Mouse (Mus musculus): ENCODE measurements around the gene Trim71. TPM values are rescaled to one million over a fixed set of nuclear protein-coding genes. Genes with fewer than 3 reads are reported as not detected.
"Not testable (repeated sequence)": the region's sequence is repeated elsewhere in the genome, so short reads cannot be mapped to it uniquely, and the experiment has no call there.

Trim71 gene
- polyA plus RNA-seq, 1 experiment from 2014 or later: 0.14 TPM

GRCm38 (mm10) chr9:114534747-114535517 is 29.2 kb downstream of the Trim71 start:
- Histone ChIP-seq H3K36me3 (no peaks in the 10 kb centered on the region), H3K27me3 (no peaks in the 10 kb centered on the region), H3K4me2 (replicated peaks) (no peak overlapping the region), H3K4me1 (no peaks in the 10 kb centered on the region), H3K9me3 (no peaks in the 10 kb centered on the region), H3K9ac (replicated peaks) (no peak overlapping the region), H3K4me3 (no peak overlapping the region), H3K27ac (replicated peaks) (no peak overlapping the region)
- no peak for ATAC-seq (replicated peaks)
- 82% methylated on average over 9 of the region's 9 CpGs for WGBS

- 77% methylated on average over 4 of the region's 4 CpGs for WGBS
- Histone ChIP-seq H3K9me3 (no peaks in the 10 kb centered on the region), H3K4me2 (replicated peaks) (no peak overlapping the region), H3K27ac (replicated peaks) (no peak overlapping the region), H3K36me3 (no peaks in the 10 kb centered on the region), H3K4me3 (no peak overlapping the region), H3K27me3 (no peaks in the 10 kb centered on the region), H3K9ac (replicated peaks) (no peak overlapping the region), H3K4me1 (no peaks in the 10 kb centered on the region)
- no peak for ATAC-seq (replicated peaks)
Observed at GRCm38 (mm10) chr9:114533848-114534247, 30.3 kb downstream of the Trim71 start.

- Histone ChIP-seq H3K4me1 (peaks cover 12% of the 10 kb centered on the region), H3K27ac (replicated peaks) (no peak overlapping the region), H3K36me3 (no peaks in the 10 kb centered on the region), H3K9ac (replicated peaks) (no peak overlapping the region), H3K9me3 (no peaks in the 10 kb centered on the region), H3K4me2 (replicated peaks) (no peak overlapping the region), H3K27me3 (no peaks in the 10 kb centered on the region), H3K4me3 (no peak overlapping the region)
- WGBS: 28% methylated on average over 11 of the region's 11 CpGs
- ATAC-seq (replicated peaks): no peak
Observed at GRCm38 (mm10) chr9:114531276-114531675, 32.9 kb downstream of the Trim71 start.

- Histone ChIP-seq H3K4me2 (replicated peaks) (no peak overlapping the region), H3K27ac (replicated peaks) (no peak overlapping the region), H3K9me3 (no peaks in the 10 kb centered on the region), H3K27me3 (no peaks in the 10 kb centered on the region), H3K9ac (replicated peaks) (no peak overlapping the region), H3K4me1 (peaks cover 19% of the 10 kb centered on the region), H3K36me3 (no peaks in the 10 kb centered on the region), H3K4me3 (no peak overlapping the region)
- ATAC-seq (replicated peaks): no peak
- WGBS: 34% methylated on average over 9 of the region's 9 CpGs
Observed at GRCm38 (mm10) chr9:114528680-114529048, 35.5 kb downstream of the Trim71 start.

- ATAC-seq (replicated peaks): 0 out of 2 replicates have a peak, but pooled peaks have one; percentile 15
- Histone ChIP-seq H3K27ac (replicated peaks) (no peak overlapping the region), H3K27me3 (no peaks in the 10 kb centered on the region), H3K4me2 (replicated peaks) (peak overlapping the region; percentile 12; the same call in 1 of the 2 replicates), H3K9ac (replicated peaks) (no peak overlapping the region), H3K4me3 (no peak overlapping the region), H3K4me1 (peaks cover 19% of the 10 kb centered on the region), H3K9me3 (no peaks in the 10 kb centered on the region), H3K36me3 (no peaks in the 10 kb centered on the region)
- WGBS: 12% methylated on average over 17 of the region's 17 CpGs
Observed at GRCm38 (mm10) chr9:114527992-114528679, 36.0 kb downstream of the Trim71 start.

DNA sequence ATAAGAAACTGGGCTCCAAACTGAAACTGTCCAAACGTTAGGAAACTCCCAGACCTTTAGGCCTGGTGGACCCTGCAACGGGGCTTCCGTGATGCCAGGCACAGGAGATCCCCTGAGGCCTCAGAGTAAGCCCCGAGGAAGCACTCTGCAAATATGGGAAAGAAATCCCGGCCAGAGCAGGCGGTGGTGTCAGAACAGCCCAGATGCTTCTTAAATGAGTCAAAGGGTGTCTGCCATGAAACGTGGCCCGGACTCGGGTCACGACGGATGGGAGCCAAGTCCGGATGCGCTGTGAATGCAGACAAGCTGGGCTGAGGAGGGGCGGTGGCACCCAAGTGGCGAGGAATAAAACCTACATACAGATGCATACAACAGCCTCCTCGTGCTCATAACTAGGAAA is 37.1 kb downstream of the Trim71 start:
- ATAC-seq (replicated peaks): no peak
- 5% methylated on average over 16 of the region's 16 CpGs for WGBS
- no peaks in the 10 kb centered on the region for H3K9me3 ChIP-seq
- H3K9ac ChIP-seq (replicated peaks): no peak overlapping the region
- H3K4me2 ChIP-seq (replicated peaks): no peak overlapping the region
- no peak overlapping the region for H3K4me3 ChIP-seq
- H3K27me3 ChIP-seq: no peaks in the 10 kb centered on the region
- peaks cover 19% of the 10 kb centered on the region for H3K4me1 ChIP-seq
- no peaks in the 10 kb centered on the region for H3K36me3 ChIP-seq
- H3K27ac ChIP-seq (replicated peaks): no peak overlapping the region

GRCm38 (mm10) chr9:114526581-114526980 is 37.6 kb downstream of the Trim71 start:
- Histone ChIP-seq H3K4me3 (no peak overlapping the region), H3K9me3 (no peaks in the 10 kb centered on the region), H3K27me3 (no peaks in the 10 kb centered on the region), H3K36me3 (no peaks in the 10 kb centered on the region), H3K4me1 (peaks cover 19% of the 10 kb centered on the region), H3K27ac (replicated peaks) (no peak overlapping the region), H3K4me2 (replicated peaks) (no peak overlapping the region), H3K9ac (replicated peaks) (no peak overlapping the region)
- no peak for ATAC-seq (replicated peaks)
- 7% methylated on average over 8 of the region's 8 CpGs for WGBS

DNA sequence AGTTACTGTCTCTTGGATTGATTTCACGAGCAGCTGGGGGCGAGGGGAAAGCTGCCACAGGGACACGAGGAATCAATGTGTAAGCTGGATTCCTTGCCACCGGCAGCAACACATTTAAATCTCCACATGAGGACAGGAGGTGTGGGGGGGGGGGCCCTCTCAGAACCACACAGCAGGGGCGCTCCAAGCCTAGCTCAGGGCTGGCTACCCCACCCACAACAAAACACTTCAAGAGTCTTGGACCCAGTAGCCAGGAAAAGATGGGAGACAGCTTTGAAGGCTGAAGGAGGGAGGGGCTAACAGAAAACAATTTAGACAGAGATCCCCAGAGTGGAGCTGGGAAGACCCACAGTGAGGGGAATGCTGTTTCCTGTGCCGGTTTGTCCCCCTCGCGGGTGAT is 38.3 kb downstream of the Trim71 start:
- Histone ChIP-seq H3K9ac (replicated peaks) (no peak overlapping the region), H3K4me2 (replicated peaks) (no peak overlapping the region), H3K27ac (replicated peaks) (no peak overlapping the region), H3K36me3 (no peaks in the 10 kb centered on the region), H3K27me3 (no peaks in the 10 kb centered on the region), H3K4me3 (no peak overlapping the region), H3K9me3 (no peaks in the 10 kb centered on the region), H3K4me1 (peaks cover 19% of the 10 kb centered on the region)
- 0 out of 2 replicates have a peak, but pooled peaks have one; percentile 35 for ATAC-seq (replicated peaks)
- WGBS: 6% methylated on average over 8 of the region's 8 CpGs

DNA sequence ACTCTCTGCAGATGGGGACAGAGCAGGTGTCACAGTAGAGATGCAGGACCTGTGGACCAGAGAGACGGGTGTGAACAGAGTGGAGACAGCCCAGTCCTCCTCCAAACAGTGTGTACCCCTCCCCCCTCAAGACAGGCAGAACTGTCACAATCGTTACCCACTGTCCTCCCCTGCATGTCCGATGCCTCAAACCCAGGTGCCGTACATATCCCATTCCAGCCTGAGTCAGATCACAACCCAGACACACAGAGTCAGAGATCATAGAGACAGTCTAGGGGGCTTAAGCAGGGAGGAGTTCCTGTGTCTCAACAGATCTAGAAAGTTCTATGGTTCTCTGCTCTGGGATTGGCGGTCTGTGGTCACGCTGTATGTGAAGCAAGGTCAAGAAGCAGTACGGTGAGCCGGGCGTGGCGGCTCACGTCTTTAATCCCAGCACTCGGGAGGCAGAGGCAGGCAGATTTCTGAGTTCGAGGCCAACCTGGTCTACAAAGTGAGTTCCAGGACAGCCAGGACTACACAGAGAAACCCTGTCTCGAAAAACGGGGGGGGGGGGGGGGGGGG is 39.0 kb downstream of the Trim71 start:
- H3K27me3 ChIP-seq: no peaks in the 10 kb centered on the region
- no peak overlapping the region for H3K4me2 ChIP-seq (replicated peaks)
- no peak overlapping the region for H3K4me3 ChIP-seq
- no peaks in the 10 kb centered on the region for H3K9me3 ChIP-seq
- H3K4me1 ChIP-seq: peaks cover 19% of the 10 kb centered on the region
- no peak overlapping the region for H3K27ac ChIP-seq (replicated peaks)
- no peak overlapping the region for H3K9ac ChIP-seq (replicated peaks)
- WGBS: 93% methylated on average over 12 of the region's 15 CpGs
- no peaks in the 10 kb centered on the region for H3K36me3 ChIP-seq
- no peak for ATAC-seq (replicated peaks)

GRCm38 (mm10) chr9:114522501-114522900 is 41.7 kb downstream of the Trim71 start:
- Histone ChIP-seq H3K9ac (replicated peaks) (no peak overlapping the region), H3K27me3 (no peaks in the 10 kb centered on the region), H3K4me3 (no peak overlapping the region), H3K9me3 (no peaks in the 10 kb centered on the region), H3K27ac (replicated peaks) (no peak overlapping the region), H3K4me1 (peaks cover 15% of the 10 kb centered on the region), H3K36me3 (no peaks in the 10 kb centered on the region), H3K4me2 (replicated peaks) (no peak overlapping the region)
- 94% methylated on average over 9 of the region's 9 CpGs for WGBS
- no peak for ATAC-seq (replicated peaks)

DNA sequence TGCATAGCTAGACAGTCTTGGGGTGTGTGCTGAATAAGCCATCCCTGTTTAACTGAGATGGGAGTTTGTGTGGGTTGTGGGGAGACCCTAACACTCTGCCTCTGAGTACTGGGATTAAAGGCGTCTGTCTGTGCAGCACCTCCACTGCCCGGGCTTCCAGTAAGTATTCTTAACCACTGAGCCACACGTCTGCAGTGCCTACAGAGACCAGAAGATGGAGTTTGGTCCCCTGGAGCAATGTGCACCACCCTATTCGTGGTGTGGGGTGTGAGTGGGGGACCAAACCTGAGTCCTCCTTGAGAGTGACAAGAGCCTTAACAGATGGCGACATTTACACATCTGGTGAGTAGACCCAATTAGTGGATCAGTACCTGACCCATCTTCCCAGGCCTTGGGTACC is 42.1 kb downstream of the Trim71 start:
- ATAC-seq (replicated peaks): no peak
- no peaks in the 10 kb centered on the region for H3K36me3 ChIP-seq
- peaks cover 15% of the 10 kb centered on the region for H3K4me1 ChIP-seq
- no peak overlapping the region for H3K9ac ChIP-seq (replicated peaks)
- no peak overlapping the region for H3K4me2 ChIP-seq (replicated peaks)
- no peaks in the 10 kb centered on the region for H3K27me3 ChIP-seq
- WGBS: 57% methylated on average over 5 of the region's 5 CpGs
- H3K9me3 ChIP-seq: no peaks in the 10 kb centered on the region
- H3K27ac ChIP-seq (replicated peaks): no peak overlapping the region
- H3K4me3 ChIP-seq: no peak overlapping the region

- not testable (repeated sequence) for H3K27me3 ChIP-seq; ATAC-seq (replicated peaks); H3K4me1 ChIP-seq; H3K9ac ChIP-seq (replicated peaks); H3K36me3 ChIP-seq; H3K4me2 ChIP-seq (replicated peaks); H3K9me3 ChIP-seq; H3K27ac ChIP-seq (replicated peaks); H3K4me3 ChIP-seq
- WGBS: 78% methylated on average over 4 of the region's 4 CpGs
Observed at GRCm38 (mm10) chr9:114520529-114520928, 43.6 kb downstream of the Trim71 start.
